Mouse (Mus musculus): ENCODE data around the gene Snap91.

Gene Snap91

GRCm38 (mm10) chr9:86880113-86880972 is at the start of gene Snap91:
Gene Snap91, minus strand, starts transcription at chr9:86880654.
- DNase-seq: peak; percentile 7 to 27

- DNase-seq: no peak
Measured at GRCm38 (mm10) chr9:86926519-86926918, 46.1 kb upstream of the Snap91 start.

DNA sequence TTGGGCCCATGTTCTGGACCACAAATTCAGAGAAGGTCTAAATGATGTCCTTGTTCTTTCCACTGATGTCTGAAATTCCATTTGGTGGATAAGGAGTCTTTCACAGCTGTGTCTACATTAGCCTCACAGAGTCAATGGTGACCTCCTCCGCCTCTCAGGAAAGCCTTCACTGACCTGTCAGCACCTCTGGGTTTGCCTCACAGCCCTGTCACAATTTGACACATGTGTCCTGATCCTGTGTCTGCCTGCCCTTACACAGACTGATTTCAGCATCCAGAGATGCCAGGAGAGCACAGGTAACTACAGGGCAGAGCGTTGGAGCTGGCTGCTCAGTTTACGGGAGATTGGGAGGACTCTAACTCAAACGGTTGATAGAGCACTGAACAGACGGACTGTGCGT is 45.2 kb upstream of the Snap91 start:
- DNase-seq: no peak

DNA sequence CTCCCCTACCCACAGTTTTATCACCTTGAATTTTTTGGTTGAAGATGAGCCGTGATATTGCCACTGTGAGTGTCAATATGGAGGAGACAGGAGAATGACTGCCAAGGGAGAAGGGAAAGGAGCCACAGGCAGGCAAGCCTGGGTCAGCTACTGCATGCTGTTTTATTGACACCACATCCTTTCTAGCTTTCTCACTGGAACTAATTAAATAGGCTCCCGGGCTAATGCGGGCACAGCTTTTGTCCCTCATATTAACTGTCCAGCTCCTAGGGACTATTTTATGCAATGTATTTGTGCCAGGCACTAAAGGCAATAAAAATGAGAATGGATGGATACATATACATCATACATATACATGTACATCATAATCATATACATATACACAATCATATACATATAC is 42.0 kb upstream of the Snap91 start:
- DNase-seq: no peak

DNA sequence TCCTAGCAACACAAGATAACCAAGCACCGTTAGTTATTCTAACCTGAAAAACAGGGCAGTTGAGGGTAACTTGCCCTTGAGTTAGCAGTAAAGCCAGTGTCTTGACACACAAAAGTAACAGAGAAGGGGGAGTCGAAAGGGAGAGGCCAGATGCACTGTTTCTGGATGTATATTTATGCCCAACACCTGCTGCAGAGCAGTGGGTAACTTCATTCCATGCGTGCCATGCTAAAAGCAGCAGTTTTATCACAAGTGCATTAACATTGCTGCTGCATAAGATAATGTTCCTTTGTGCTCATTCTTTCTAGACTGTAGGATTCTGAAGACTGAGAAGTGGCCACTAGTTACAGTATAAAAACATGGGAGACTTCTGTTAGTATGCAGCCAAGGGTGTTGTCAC is 36.1 kb upstream of the Snap91 start:
- no peak for DNase-seq

- DNase-seq: no peak
Measured at GRCm38 (mm10) chr9:86899502-86900199, 19.2 kb upstream of the Snap91 start.

- peak; percentile 5 to 29 for DNase-seq
Measured at GRCm38 (mm10) chr9:86879216-86880112, 990 bp downstream of the Snap91 start.

DNA sequence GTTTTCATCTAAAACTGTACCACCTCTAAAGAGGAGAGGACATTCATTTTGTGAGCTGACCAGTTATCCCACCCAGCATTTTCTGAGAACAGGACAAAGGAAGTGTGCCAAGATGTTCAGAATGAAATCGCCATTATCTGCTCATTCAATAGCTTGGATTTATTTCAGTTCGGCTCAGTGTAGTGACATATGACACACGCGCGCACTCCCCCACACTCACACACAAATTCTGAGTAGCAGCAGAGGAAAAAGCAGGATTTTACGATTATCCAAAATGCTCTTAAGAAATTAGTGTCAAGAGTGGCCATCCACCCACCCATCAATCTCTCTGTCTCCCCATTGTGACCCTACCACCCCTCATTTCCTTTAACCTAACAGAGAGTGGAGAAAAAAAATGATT is 1.7 kb downstream of the Snap91 start:
- no peak for DNase-seq

DNA sequence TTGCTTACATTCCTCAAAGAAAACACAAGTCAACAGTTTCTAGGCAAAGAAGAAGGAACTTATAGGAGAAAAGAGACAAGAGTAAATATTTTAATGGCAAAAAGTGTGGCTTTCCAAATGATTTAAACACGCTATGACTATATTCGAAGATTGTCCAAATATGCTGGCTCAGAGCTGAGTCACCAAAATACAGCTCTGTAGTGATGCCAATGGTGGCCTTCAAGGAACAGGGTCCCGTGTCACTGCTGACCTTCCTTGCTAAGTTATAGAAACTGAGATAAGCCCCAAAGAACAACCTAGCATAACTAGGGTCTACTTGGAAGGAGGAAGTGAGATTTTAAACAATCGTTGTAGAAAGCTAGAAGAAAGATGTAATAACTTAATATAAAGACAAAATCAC is 6.8 kb downstream of the Snap91 start:
- DNase-seq: no peak

- no peak for DNase-seq
Measured at GRCm38 (mm10) chr9:86869586-86870338, 10.7 kb downstream of the Snap91 start.

- no peak for DNase-seq
Measured at GRCm38 (mm10) chr9:86858101-86858500, 22.4 kb downstream of the Snap91 start.

DNA sequence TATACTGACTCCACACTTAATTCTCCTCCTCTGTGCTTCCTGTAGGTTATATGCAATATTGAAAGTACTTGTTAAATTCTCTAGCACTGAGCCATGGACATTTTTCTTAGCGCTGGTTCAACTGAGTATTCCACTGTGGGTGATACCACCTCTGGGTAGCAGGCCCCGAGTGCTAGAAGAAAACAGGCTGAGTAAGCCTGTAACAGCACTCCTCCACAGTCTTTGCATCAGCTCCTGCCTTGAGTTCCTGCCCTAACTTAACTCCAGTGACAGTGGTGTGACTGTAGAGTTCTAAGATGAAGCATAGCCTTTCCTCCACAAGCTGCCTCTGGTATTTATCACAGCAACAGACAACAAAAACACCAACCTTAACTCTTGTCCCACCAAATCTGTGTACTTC is 22.8 kb downstream of the Snap91 start:
- no peak for DNase-seq

GRCm38 (mm10) chr9:86852861-86853260 is 27.6 kb downstream of the Snap91 start:
- DNase-seq: no peak

DNA sequence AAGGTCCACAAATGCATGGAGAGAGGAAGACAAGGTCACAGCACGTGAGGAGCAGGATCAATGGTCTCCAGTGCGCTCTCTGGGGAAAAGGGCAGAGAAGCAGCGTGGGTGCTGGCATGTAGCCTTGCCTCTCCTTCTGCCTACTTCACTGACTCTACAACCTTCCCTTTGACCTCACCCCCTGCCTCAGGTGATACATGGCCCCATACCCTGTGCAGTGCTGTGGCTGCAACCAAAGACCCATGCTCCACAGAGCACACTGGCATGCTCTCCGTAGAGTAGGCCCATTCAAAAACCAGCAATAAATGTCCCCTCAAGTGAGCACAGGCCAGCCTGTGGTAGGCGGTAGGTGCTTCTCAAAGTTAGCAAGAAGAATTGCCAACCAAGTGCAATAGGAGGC is 28.8 kb downstream of the Snap91 start:
- no peak for DNase-seq

GRCm38 (mm10) chr9:86850452-86851207 is 29.8 kb downstream of the Snap91 start:
- DNase-seq: no peak

GRCm38 (mm10) chr9:86843747-86844353 is 36.6 kb downstream of the Snap91 start:
- DNase-seq: no peak

DNA sequence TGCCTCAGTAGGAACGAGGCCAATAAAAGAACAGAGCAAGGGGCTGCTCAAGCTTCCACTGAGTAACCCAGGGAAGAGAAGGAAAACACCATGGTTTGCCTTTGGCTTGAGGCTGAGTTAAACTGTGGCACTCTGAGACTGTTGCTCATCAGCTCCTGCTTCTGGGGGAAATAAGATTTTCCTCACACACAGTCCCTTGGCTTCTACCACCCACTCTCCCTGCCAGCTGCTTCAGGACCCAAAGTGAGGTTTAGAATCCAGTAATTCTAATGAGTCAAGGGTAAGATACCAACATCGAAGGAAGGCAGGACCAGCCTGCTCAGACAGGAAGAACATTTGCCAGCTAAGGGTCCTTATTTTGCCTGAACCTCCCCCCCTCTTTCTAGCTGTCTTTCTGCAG is 50.7 kb downstream of the Snap91 start:
- no peak for DNase-seq

- DNase-seq: no peak
Measured at GRCm38 (mm10) chr9:86829034-86829433, 51.4 kb downstream of the Snap91 start.

- no peak for DNase-seq
Measured at GRCm38 (mm10) chr9:86819366-86819765, 61.1 kb downstream of the Snap91 start.

DNA sequence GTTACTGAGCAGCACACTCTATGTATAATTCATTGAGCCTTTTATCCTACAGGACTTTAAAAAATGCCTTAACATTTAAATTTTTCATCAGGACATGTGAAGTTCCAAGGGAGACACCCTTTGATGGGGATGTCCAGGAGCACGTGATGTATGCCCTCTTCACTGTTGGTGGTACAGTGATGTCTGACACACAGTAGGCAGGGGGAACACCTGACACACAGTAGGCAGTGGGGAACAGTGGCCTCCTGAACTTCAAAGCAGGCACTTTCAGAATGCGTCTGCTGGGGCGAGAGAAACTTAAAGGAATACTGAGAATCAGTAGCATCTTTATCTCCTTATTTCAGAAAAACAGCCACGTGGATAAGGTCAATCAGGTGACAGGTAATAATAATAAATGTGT is 62.8 kb downstream of the Snap91 start:
- no peak for DNase-seq

- no peak for DNase-seq
Measured at GRCm38 (mm10) chr9:86814340-86814739, 66.1 kb downstream of the Snap91 start.

Measured in lung, postnatal 4 days (tissue).